Mouse (Mus musculus) myocyte (in vitro differentiated cells): ENCODE measurements around the gene Plvap.

Source experiments
- E2F4 ChIP-seq: IDR thresholded peaks from one replicate; pipeline ENCODE4 v1.6.1; 2011; ENCODE audit warnings: mild to moderate bottlenecking, control low read depth, moderate library complexity; ENCODE audit not compliant: insufficient read depth
- MAX ChIP-seq: IDR thresholded peaks from one replicate; pipeline ENCODE4 v1.6.1; 2011; ENCODE audit warnings: low read depth, mild to moderate bottlenecking, control low read depth
- POLR2A ChIP-seq: IDR thresholded peaks from one replicate; pipeline ENCODE4 v1.6.1; 2011; ENCODE audit warnings: low read depth, mild to moderate bottlenecking, control low read depth, moderate library complexity; ENCODE audit not compliant: insufficient read length
- POLR2AphosphoS2 ChIP-seq: IDR thresholded peaks from one replicate; pipeline ENCODE4 v1.6.1; 2011; ENCODE audit warnings: low read depth, control low read depth; ENCODE audit not compliant: insufficient read length
- REST ChIP-seq: IDR thresholded peaks from one replicate; pipeline ENCODE4 v1.6.1; 2011; ENCODE audit warnings: mild to moderate bottlenecking, control low read depth, moderate library complexity; ENCODE audit not compliant: insufficient read depth, insufficient read length
- SRF ChIP-seq: IDR thresholded peaks from one replicate; pipeline ENCODE4 v1.6.1; 2011; ENCODE audit warnings: low read depth; ENCODE audit not compliant: control insufficient read depth, insufficient read length
- USF1 ChIP-seq: IDR thresholded peaks from one replicate; pipeline ENCODE4 v1.6.1; 2011; ENCODE audit warnings: low read depth, mild to moderate bottlenecking, control low read depth, moderate library complexity

GRCm38 (mm10) chr8:71469411-71469810 lies 42.1 kb downstream of the Plvap start:
- TF ChIP-seq POLR2A: no peak
- TF ChIP-seq REST: no peak
- no peak for TF ChIP-seq USF1
- no peak for TF ChIP-seq E2F4
- TF ChIP-seq MAX: no peak
- no peak for TF ChIP-seq POLR2AphosphoS2
- no peak for TF ChIP-seq SRF
